Mouse (Mus musculus) layer of hippocampus, adult 9-10 months (tissue): ENCODE measurements around the gene Vmn1r100.
"Not testable (repeated sequence)": the region's sequence is repeated elsewhere in the genome, so short reads cannot be mapped to it uniquely, and the experiment has no call there.

ENCODE experiments used
- DNase-seq: peaks from one replicate; pipeline ENCODE4 v3.0.0; 2022; ENCODE audit warnings: low spot score

The Vmn1r100 gene

GRCm38 (mm10) chr7:20417642-20418041 lies at the start of gene Vmn1r100:
TSS of gene Vmn1r100 (plus strand) at chr7:20417942.
- DNase-seq: not testable (repeated sequence)

GRCm38 (mm10) chr7:20375310-20375709 lies 42.4 kb upstream of the Vmn1r100 start, which contains the start of gene Gm5728:
TSS of gene Gm5728 (minus strand) at chr7:20375410.
- not testable (repeated sequence) for DNase-seq

- not testable (repeated sequence) for DNase-seq
Measured at GRCm38 (mm10) chr7:20442493-20442892, 24.8 kb downstream of the Vmn1r100 start, which contains the start of gene Vmn1r101. TSS of gene Vmn1r101 (minus strand) at chr7:20442593.
